Mouse (Mus musculus) MEL (cell line): ENCODE measurements around the gene Irf3. TPM values are rescaled to one million over a fixed set of nuclear protein-coding genes. Genes with fewer than 3 reads are reported as not detected.
A peak's percentile ranks its signal among the peaks of the same experiment; 100 is the strongest.

Experiments used
- DNase-seq: peaks from one replicate; pipeline ENCODE4 v3.0.0; 2011; ENCODE audit warnings: low read depth, low spot score
- H3K27ac ChIP-seq: 2 replicates; pipeline ENCODE4 v1.5.1; 2012; ENCODE audit warnings: low read depth, mild to moderate bottlenecking, control low read depth, low read length, moderate library complexity; ENCODE audit not compliant: control insufficient read depth
- H3K27me3 ChIP-seq, 2 experiments: fragments of 150-350 bp in 1 of 2; sonication (generic) in 1 of 2; 2 replicates each; pipeline ENCODE4 v1.6.1; 2012; ENCODE audit warnings: low read length in 2 of 2, mild to moderate bottlenecking in 2 of 2, improper control_type of control experiment in 1 of 2, moderate library complexity in 1 of 2; ENCODE audit not compliant: insufficient read depth in 2 of 2, control insufficient read depth in 1 of 2
- H3K36me3 ChIP-seq, 2 experiments: 2 replicates each; pipeline ENCODE4 v1.6.1; 2012 to 2014; ENCODE audit warnings: low read length in 2 of 2, improper control_type of control experiment in 1 of 2, inconsistent platforms in 1 of 2, mild to moderate bottlenecking in 1 of 2; ENCODE audit not compliant: insufficient read depth in 2 of 2, control insufficient read depth in 1 of 2
- H3K4me1 ChIP-seq, 2 experiments: fragments of 150-350 bp in 1 of 2; sonication (generic) in 1 of 2; 2 replicates each; pipeline ENCODE4 v1.6.1; 2012; ENCODE audit warnings: low read length in 2 of 2, improper control_type of control experiment in 1 of 2, mild to moderate bottlenecking in 1 of 2; ENCODE audit not compliant: insufficient read depth in 2 of 2, control insufficient read depth in 1 of 2
- H3K4me3 ChIP-seq, 2 experiments: fragments of 150-350 bp in 1 of 2; sonication (generic) in 1 of 2; 2 replicates each; pipeline ENCODE4 v1.5.1; 2012; ENCODE audit warnings: low read depth in 2 of 2, low read length in 2 of 2, mild to moderate bottlenecking in 2 of 2, moderate library complexity in 2 of 2, control low read depth in 1 of 2, improper control_type of control experiment in 1 of 2; ENCODE audit not compliant: control insufficient read depth in 1 of 2, insufficient read depth in 1 of 2
- H3K79me2 ChIP-seq: 2 replicates; pipeline ENCODE4 v1.6.1; 2012; ENCODE audit warnings: mild to moderate bottlenecking, low read length, moderate library complexity; ENCODE audit not compliant: control insufficient read depth, poor library complexity, insufficient read depth
- H3K9ac ChIP-seq: 2 replicates; pipeline ENCODE4 v1.6.1; 2012; ENCODE audit warnings: low read depth, mild to moderate bottlenecking, control low read depth, low read length, moderate library complexity; ENCODE audit not compliant: control insufficient read depth, poor library complexity, severe bottlenecking
- H3K9me3 ChIP-seq: fragments of 150-350 bp; sonication (generic); replicated peaks from 2 replicates; pipeline ENCODE4 v1.6.1; 2012; ENCODE audit warnings: mild to moderate bottlenecking, low read length, improper control_type of control experiment, moderate library complexity; ENCODE audit not compliant: insufficient read depth
- CHD2 ChIP-seq: IDR thresholded peaks from 2 replicates; pipeline ENCODE4 v1.6.1; 2011; ENCODE audit warnings: low read length, improper control_type of control experiment
- CTCF ChIP-seq, 3 experiments: IDR thresholded peaks in 2 of 3; conservative IDR thresholded peaks in 1 of 3; 2 replicates each; pipeline ENCODE4 v1.5.1; 2011 to 2012; ENCODE audit warnings: low read length in 3 of 3, low read depth in 2 of 3, mild to moderate bottlenecking in 2 of 3, improper control_type of control experiment in 1 of 3, inconsistent platforms in 1 of 3, mixed read lengths in 1 of 3, moderate library complexity in 1 of 3; ENCODE audit not compliant: control insufficient read depth in 1 of 3, insufficient read depth in 1 of 3, poor library complexity in 1 of 3, severe bottlenecking in 1 of 3
- HCFC1 ChIP-seq: IDR thresholded peaks from 2 replicates; pipeline ENCODE4 v1.6.1; 2012; ENCODE audit warnings: low read depth, mild to moderate bottlenecking, inconsistent platforms, low read length, improper control_type of control experiment, moderate library complexity
- JUND ChIP-seq: IDR thresholded peaks from 2 replicates; pipeline ENCODE4 v1.6.1; 2011; ENCODE audit warnings: low read depth, mild to moderate bottlenecking, improper control_type of control experiment, low read length
- MAX ChIP-seq: IDR thresholded peaks from 2 replicates; pipeline ENCODE4 v1.6.1; 2011; ENCODE audit warnings: low read length, improper control_type of control experiment
- MXI1 ChIP-seq: IDR thresholded peaks from 2 replicates; pipeline ENCODE4 v1.6.1; 2011; ENCODE audit warnings: mild to moderate bottlenecking, low read depth, low read length, improper control_type of control experiment
- MYC ChIP-seq: IDR thresholded peaks from 2 replicates; pipeline ENCODE4 v1.6.1; 2011; ENCODE audit warnings: low read depth, mild to moderate bottlenecking, low read length, improper control_type of control experiment, moderate library complexity
- NRF1 ChIP-seq: IDR thresholded peaks from 2 replicates; pipeline ENCODE4 v1.6.1; 2014; ENCODE audit warnings: low read depth, mild to moderate bottlenecking, inconsistent platforms, low read length, improper control_type of control experiment, moderate library complexity; ENCODE audit not compliant: poor library complexity, insufficient read depth, severe bottlenecking
- POLR2A ChIP-seq, 2 experiments: IDR thresholded peaks; 2 replicates each; pipeline ENCODE4 v1.6.1; 2011 to 2012; ENCODE audit warnings: low read length in 2 of 2, mild to moderate bottlenecking in 2 of 2, control low read depth in 1 of 2, improper control_type of control experiment in 1 of 2, low read depth in 1 of 2, moderate library complexity in 1 of 2; ENCODE audit not compliant: control insufficient read depth in 1 of 2, insufficient read depth in 1 of 2, poor library complexity in 1 of 2
- POLR2AphosphoS2 ChIP-seq: IDR thresholded peaks from 2 replicates; pipeline ENCODE4 v1.6.1; 2011; ENCODE audit warnings: low read length, improper control_type of control experiment
- RAD21 ChIP-seq: IDR thresholded peaks from 2 replicates; pipeline ENCODE4 v1.6.1; 2011; ENCODE audit warnings: mild to moderate bottlenecking, low read depth, low read length, improper control_type of control experiment
- RCOR1 ChIP-seq: IDR thresholded peaks from 2 replicates; pipeline ENCODE4 v1.6.1; 2012; ENCODE audit warnings: low read depth, mild to moderate bottlenecking, inconsistent platforms, low read length, improper control_type of control experiment
- SIN3A ChIP-seq: IDR thresholded peaks from 2 replicates; pipeline ENCODE4 v1.6.1; 2012; ENCODE audit warnings: low read length, improper control_type of control experiment, inconsistent platforms
- SMC3 ChIP-seq: IDR thresholded peaks from 2 replicates; pipeline ENCODE4 v1.6.1; 2011; ENCODE audit warnings: low read depth, low read length, improper control_type of control experiment
- TAL1 ChIP-seq: IDR thresholded peaks from 2 replicates; pipeline ENCODE4 v1.6.1; 2012; ENCODE audit warnings: mild to moderate bottlenecking, inconsistent platforms, low read length, moderate library complexity, mixed read lengths
- UBTF ChIP-seq: IDR thresholded peaks from 2 replicates; pipeline ENCODE4 v1.6.1; 2012; ENCODE audit warnings: low read depth, mild to moderate bottlenecking, inconsistent platforms, low read length, improper control_type of control experiment, moderate library complexity, borderline replicate concordance; ENCODE audit not compliant: insufficient read depth
- USF1 ChIP-seq: IDR thresholded peaks from 2 replicates; pipeline ENCODE4 v1.6.1; 2014; ENCODE audit warnings: low read depth, mild to moderate bottlenecking, inconsistent platforms, low read length, improper control_type of control experiment, moderate library complexity
- ZC3H11A ChIP-seq: IDR thresholded peaks from 2 replicates; pipeline ENCODE4 v1.6.1; 2012; ENCODE audit warnings: low read depth, mild to moderate bottlenecking, inconsistent platforms, low read length, improper control_type of control experiment
- ZNF384 ChIP-seq: IDR thresholded peaks from 2 replicates; pipeline ENCODE4 v1.6.1; 2012; ENCODE audit warnings: low read depth, mild to moderate bottlenecking, inconsistent platforms, low read length, improper control_type of control experiment
- polyA plus RNA-seq, 2 experiments: library from polyadenylated mRNA; stranded (reverse) in 1 of 2; unstranded in 1 of 2; fragments of >175 nt in 1 of 2; fragments of >200 nt in 1 of 2; gene quantifications; 2 replicates each; pipeline versions ENCODE4 v1.2.1 to v1.2.4; 2012; ENCODE audit warnings: low replicate concordance in 2 of 2, low read depth in 1 of 2; ENCODE audit not compliant: insufficient read length in 2 of 2, insufficient read depth in 1 of 2, missing spikeins in 1 of 2
- total RNA-seq: library from RNA; depleted of rRNA; stranded (reverse); fragments of 300-350 nt; gene quantifications from 2 replicates; pipeline ENCODE4 v1.2.3, GENCODE M21; 2012

The Irf3 gene
- total and polyA plus RNA-seq, 3 experiments = 82.1 to 83.4 TPM; not detected in 1

- Histone ChIP-seq H3K27me3 (no peaks in the 10 kb centered on the region), H3K27ac (no peak overlapping the region), H3K36me3 (no peaks in the 10 kb centered on the region), H3K9ac (no peak overlapping the region), H3K9me3 (no peaks in the 10 kb centered on the region), H3K4me1 (peaks cover 0 to 4% of the 10 kb centered on the region in 2 experiments; a peak in 1 of 4 replicates), H3K79me2 (no peaks in the 10 kb centered on the region), H3K4me3 (no peak overlapping the region)
- peak; percentile 79 for DNase-seq
- TF ChIP-seq ZC3H11A (peak; percentile 76), USF1 (peak; percentile 58), MYC (peak; percentile 95), MAX (peak; percentile 96), ZNF384 (0 out of 2 replicates have a peak, but pooled peaks have one; percentile 42), TAL1 (no peak), JUND (no peak), NRF1 (no peak), SMC3 (peak; percentile 86), CTCF (IDR thresholded peaks at IDR 0.05 in 2 of 3, conservative IDR thresholded peaks at IDR 0.05 in 1 of 3; ENCODE audit: control insufficient read depth in 1 of 3, insufficient read depth in 1 of 3, low read depth in 2 of 3, low read length in 3 of 3, poor library complexity in 1 of 3, severe bottlenecking in 1 of 3) (peak; percentile 75 to 90 (median 81)), SIN3A (peak; percentile 50), RAD21 (peak; percentile 89), MXI1 (0 out of 2 replicates have a peak, but pooled peaks have one; percentile 52)
These were observed 39.2 kb upstream of the Irf3 start for GRCm38 (mm10) chr7:44958208-44958607.

- H3K4me3 ChIP-seq = no peak overlapping the region
- TF ChIP-seq HCFC1 = no peak
- TF ChIP-seq MXI1 = no peak
- TF ChIP-seq POLR2A (IDR thresholded peaks at IDR 0.05; ENCODE audit: control insufficient read depth in 1 of 2, insufficient read depth in 1 of 2, low read depth in 1 of 2, low read length in 2 of 2, poor library complexity in 1 of 2) = no peak
- no peak for TF ChIP-seq RCOR1
- no peak for TF ChIP-seq UBTF
- no peak for TF ChIP-seq CHD2
- no peak for TF ChIP-seq POLR2AphosphoS2
- no peaks in the 10 kb centered on the region for H3K36me3 ChIP-seq
- H3K79me2 ChIP-seq = no peaks in the 10 kb centered on the region
- no peak for DNase-seq
- H3K9ac ChIP-seq = no peak overlapping the region
- H3K4me1 ChIP-seq = peaks cover 0 to 4% of the 10 kb centered on the region in 2 experiments; a peak in 1 of 4 replicates
- no peaks in the 10 kb centered on the region for H3K27me3 ChIP-seq
- no peaks in the 10 kb centered on the region for H3K9me3 ChIP-seq
- no peak overlapping the region for H3K27ac ChIP-seq
These were observed 38.2 kb upstream of the Irf3 start for GRCm38 (mm10) chr7:44959281-44959680.
